Mouse (Mus musculus): ENCODE results near the gene Tgif2lx1. TPM values are rescaled to one million over a fixed set of nuclear protein-coding genes. Genes with fewer than 3 reads are reported as not detected.

Gene Tgif2lx1
- not detected for total RNA-seq (2023)

DNA sequence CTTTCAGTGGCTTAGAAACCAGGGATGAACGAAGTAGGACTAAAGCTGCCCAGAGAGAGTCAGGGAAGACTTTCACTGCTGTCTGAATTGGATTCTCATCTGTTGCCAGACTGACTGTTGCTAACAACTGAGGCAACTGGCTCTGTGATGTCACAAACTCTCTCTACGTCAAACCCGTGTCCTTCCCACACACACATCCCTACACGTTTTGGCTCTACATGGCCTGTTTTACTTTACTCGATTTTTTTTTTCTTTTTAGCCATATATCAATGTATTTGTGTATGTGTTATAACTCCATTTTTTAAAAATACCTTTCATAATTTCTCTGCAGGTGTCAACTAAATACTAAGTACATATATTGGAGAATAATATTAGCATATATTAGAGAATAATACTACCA is at the start of gene Tgif2lx1:
TSS of gene Tgif2lx1 (minus strand) at position 101 of the 400 bp plus-strand sequence.

Other genes starting within 250 kb of the Tgif2lx1 start
- not detected for gene Tgif2lx2, start 53.5 kb downstream of the Tgif2lx1 start, total RNA-seq (2023)